Mouse (Mus musculus) ovary, postnatal 36 days (tissue): ENCODE data around the gene Zc3h4.

ENCODE experiments used
- DNase-seq: peaks from one replicate; pipeline ENCODE4 v3.0.0; 2022; ENCODE audit warnings: low spot score, mixed read lengths

Zc3h4 gene

GRCm38 (mm10) chr7:16399820-16400688, 656 bp upstream of the Zc3h4 start:
- DNase-seq = peak; percentile 98

- peak; percentile 26 for DNase-seq
Measured at GRCm38 (mm10) chr7:16401991-16402431, 1.3 kb downstream of the Zc3h4 start.

- no peak for DNase-seq
Measured at GRCm38 (mm10) chr7:16402449-16402848, 1.7 kb downstream of the Zc3h4 start.

- no peak for DNase-seq
Measured at GRCm38 (mm10) chr7:16402968-16403948, 2.5 kb downstream of the Zc3h4 start.

- DNase-seq = peak; percentile 12
Measured at GRCm38 (mm10) chr7:16404315-16405072, 3.8 kb downstream of the Zc3h4 start.

DNA sequence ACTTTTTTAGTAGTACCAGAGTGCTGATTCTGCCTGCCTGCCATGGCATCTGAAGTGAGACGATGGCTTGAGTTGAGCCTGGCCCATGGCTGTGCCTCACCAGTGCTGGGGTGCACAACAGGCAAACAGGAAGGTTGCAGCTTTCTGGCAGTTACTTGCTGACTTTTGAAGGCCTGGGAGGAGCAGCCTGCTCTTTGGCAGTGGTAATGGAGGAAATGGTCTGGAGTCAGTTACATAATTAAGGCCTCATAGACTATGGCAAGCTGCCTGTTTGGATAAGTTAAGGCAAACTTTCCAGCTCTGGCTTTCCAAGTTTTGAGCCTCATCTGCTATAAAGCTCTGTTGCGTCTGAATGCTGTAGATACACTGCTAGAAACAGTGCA, 4.4 kb downstream of the Zc3h4 start:
- peak; percentile 28 for DNase-seq

GRCm38 (mm10) chr7:16405516-16406351, 5.0 kb downstream of the Zc3h4 start:
- DNase-seq = peak; percentile 48

- DNase-seq = no peak
Measured at GRCm38 (mm10) chr7:16406978-16407377, 6.3 kb downstream of the Zc3h4 start.

- DNase-seq = no peak
Measured at GRCm38 (mm10) chr7:16411100-16411499, 10.4 kb downstream of the Zc3h4 start.

GRCm38 (mm10) chr7:16412220-16412896, 11.6 kb downstream of the Zc3h4 start:
- no peak for DNase-seq

- DNase-seq = no peak
Measured at GRCm38 (mm10) chr7:16412930-16413329, 12.2 kb downstream of the Zc3h4 start.

DNA sequence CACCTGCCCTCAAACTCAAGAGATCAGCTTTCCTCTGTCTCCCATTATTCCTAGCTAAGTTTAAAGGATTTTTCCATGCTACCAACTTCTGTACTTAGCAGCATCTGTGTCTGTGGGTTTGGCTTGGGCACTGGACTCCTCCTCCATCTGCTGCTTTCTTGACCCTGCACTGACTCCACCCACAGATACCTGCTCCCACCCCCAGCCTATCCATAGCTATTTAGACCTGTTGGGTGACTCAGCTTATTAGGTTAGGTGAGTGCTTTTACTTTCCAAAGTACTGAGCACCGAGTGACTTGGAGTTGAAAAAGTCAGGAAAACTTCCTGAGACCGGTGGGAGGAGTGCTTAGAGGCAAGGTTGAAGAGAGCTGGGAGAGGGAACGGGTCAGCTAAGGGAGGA, 14.7 kb downstream of the Zc3h4 start:
- DNase-seq = no peak

GRCm38 (mm10) chr7:16417141-16417771, 16.5 kb downstream of the Zc3h4 start:
- DNase-seq = no peak

DNA sequence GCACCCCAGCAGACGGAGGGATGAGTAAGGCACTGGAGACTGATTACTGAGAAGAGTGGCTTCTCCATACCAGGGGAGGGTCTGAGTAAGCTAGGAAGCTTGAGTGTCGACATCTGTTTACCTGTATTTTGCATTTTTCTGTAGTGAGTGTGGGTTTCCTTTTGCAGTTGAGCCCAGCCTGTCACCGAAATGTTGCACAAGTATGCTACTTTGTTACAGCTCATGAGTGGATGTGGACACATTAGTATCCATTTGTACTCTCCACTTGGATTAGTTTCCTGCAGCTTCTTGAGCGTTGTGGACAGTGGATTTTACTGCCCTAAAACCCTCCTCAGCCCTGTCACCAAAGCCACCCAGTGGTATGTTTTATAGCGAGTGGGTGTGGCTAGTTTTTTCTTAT, 18.0 kb downstream of the Zc3h4 start:
- no peak for DNase-seq

DNA sequence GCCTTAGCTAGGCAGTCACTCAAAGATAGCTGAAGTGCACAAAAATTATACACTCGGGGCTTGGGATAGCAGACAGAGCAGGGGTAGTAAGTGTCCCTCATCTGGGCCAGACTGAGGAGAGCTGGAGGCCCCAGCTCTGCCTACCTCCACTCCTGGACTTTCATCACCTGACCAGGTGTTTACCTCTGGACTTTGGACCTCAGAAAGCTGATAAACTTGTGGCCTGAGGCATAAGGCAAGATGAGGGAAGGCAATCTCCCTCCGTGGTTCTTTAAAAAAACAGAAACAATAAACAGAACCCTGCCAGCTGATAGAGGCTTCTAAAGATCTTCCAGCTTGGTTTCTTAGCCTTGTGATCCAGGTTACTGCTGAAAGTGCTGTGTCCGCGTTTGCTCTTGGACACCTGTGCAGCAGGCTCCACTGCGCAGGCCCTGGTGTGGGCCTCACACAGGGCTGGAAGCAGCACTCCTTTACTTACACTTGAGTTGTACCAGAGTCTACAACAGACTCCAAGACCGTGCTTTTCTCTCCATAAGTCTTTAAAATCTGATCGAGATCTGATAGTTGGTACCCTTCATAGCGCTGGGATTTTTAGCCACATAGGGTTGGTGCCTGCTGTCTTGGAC, 19.9 kb downstream of the Zc3h4 start:
- no peak for DNase-seq

DNA sequence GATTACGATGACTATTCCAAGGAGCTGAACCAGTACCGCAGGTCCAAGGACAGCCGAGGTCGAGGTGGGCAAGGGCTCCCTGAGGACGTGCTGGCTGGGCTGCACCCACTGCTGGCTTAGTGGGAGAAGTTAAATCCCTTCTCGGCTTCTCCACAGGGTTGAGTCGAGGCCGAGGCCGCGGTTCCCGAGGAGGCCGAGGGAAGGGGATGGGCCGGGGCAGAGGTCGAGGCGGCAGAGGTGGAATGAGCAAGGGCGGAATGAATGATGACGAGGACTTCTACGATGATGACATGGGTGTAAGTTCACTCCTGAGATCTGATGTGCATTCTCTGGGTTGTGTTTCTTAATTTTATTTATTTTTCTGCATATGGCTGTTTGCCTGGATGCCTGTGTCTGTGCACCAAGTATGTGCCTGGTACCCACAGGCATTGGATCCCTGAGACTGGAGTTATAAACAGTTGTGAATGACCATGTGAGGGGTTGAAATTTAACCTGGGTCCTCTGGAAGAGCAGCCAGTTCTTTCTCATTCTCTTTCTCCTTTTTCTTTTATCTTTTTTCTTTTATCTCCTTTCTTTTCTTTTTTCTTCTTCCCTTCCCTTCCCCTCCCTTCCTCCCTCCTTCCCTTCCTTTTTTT, 21.6 kb downstream of the Zc3h4 start:
- no peak for DNase-seq

DNA sequence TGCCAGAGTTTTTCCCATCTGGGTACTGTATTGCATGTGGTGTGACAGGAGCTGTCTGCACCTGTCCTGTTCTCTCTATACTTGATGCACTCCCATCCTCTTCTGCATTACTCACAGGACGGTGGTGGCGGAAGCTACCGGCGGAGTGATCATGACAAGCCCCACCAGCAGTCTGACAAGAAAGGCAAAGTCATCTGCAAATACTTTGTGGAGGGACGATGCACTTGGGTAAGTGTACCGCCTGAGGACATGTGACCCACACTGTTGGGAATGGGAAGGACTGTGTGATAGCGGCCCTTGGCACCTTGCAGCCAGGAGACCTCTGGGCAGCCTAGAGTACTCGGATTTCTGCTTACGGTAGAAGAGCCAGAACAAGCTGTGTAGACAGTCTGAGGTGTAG, 23.0 kb downstream of the Zc3h4 start:
- no peak for DNase-seq

DNA sequence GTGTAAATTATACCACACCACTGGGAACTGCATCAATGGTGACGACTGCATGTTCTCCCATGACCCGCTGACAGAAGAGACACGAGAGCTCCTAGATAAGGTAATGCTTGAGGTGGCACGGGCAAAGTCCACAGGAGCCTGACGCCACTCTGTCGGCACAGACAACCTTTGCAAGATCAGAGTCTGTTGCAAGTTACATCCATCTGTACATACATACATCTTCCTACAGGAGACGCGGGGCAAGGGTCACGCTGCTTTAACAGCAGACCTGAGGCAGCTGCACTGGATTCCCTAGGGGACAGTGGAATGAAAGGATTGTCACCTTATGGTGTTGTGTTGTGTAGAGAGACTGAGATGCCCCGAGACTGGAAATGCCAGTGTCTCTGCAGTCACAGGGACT, 25.0 kb downstream of the Zc3h4 start:
- DNase-seq = no peak

- DNase-seq = peak; percentile 78
Measured at GRCm38 (mm10) chr7:16426129-16426729, 25.5 kb downstream of the Zc3h4 start.
